Mouse (Mus musculus) MEL-GATA-1-ER (cell line): ENCODE measurements around the gene March10.

Experiments used
- DNase-seq: peaks from one replicate; pipeline ENCODE4 v3.0.0-alpha.2; 2012; ENCODE audit warnings: low read depth; ENCODE audit errors: extremely low read depth

March10 gene

DNA sequence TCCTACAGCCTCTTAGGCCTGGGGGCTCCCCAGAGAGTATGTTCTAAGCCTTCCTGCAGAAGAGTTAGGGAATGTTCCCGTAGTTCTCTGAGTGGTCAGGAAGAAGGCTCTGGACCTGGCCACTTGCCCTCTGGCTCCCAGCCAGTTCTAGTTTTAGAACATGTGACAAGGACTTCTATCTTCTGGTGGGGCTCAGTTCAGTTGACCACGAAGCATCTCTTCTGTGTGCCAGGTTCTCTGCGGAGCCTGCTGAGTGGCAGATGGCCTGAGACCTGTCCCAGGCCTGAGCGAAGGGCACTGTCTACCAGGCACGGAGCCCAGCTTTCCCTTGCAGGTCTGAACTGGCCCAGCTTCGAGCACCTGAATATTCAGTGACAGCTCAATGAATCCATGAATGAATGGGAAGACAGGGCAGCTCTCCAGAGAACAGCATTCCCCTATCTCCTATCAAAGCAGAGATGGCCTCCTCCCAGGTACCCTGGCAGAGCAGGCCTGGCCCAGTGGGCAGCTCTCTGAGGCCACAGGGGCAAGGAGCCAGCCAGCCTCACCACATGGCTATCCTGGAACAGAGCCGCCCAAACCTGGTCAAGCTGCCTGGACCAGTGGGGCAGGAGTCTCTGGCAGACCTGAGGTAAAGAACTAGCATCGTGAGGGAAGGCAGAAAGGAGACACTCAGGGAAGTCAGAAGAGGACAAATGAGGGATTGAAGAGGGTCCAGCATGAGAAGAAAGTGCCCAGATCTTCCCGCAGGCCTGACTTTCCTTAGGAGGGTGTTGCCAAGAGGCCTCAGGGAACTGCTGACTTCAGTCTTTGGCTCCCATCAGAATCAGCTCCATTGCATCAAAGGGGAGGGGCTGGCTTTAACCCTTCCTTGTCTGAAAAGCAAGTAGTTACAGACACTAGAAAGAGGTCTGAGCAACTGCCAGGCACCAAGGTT, 103.3 kb downstream of the March10 start:
- no peak for DNase-seq

DNA sequence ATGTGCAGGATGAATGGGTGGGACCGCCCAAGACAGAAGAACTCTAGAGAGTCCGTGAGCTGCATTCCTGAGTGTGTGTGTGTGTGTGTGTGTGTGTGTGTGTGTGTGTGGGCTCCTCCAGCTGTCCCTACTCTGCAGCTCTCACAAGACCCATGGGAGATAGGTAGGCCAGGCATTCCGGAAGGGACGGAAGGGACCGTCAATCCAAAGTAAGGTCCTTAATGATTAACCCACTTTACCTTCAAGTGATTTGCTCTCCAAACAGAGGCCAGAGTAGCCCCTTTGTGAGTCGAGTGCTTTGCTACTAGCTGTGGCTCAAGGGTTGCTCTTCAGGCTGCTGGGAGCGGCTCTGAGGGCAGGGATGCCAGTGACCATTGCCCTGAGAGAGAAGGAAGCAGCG, 104.4 kb downstream of the March10 start:
- DNase-seq, result no peak

DNA sequence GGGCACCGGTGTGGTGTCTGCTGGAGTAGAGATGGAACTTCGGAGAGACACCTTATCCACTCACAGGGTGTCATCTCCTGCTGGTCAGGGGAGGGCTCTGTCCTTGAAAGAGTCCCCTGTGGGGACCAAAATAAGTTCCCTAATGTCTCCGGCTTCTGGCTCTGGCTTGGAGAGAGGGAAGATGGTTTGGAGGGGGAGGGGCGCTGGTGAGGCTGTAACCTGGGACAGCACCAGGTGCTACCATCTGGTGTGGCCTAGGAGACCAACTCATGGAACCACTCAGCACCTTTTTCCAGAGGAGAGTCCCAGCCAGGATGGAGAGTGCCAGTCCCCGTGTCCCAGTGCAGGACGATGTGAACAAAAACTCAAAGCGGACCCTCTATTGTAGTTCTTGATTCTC, 105.9 kb downstream of the March10 start:
- DNase-seq, result no peak

DNA sequence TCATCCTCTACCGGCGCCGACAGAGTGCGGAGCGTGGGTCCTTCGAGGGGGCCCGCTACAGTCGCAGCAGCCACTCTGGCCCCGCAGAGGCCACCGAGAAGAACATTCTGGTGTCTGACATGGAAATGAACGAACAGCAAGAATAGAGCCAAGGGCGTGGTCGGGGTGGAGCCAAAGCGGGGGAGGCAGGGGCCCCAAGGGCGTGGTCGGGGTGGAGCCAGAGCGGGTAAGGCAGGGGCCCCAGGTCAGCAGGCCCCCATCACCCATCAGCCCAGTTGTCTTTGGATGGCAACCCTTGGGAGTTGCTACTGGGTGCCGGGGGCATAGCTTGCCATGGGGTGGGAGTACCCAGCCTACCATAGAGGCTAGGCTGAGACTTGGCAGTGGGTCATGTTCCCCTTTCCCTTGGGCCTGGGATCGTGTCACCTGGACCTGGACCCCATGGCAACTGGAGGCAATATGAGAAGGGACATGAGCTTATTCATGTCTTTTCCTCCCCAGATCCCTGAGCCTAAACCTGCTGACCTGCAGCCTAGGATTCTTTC, 106.7 kb downstream of the March10 start:
- DNase-seq, result no peak

DNA sequence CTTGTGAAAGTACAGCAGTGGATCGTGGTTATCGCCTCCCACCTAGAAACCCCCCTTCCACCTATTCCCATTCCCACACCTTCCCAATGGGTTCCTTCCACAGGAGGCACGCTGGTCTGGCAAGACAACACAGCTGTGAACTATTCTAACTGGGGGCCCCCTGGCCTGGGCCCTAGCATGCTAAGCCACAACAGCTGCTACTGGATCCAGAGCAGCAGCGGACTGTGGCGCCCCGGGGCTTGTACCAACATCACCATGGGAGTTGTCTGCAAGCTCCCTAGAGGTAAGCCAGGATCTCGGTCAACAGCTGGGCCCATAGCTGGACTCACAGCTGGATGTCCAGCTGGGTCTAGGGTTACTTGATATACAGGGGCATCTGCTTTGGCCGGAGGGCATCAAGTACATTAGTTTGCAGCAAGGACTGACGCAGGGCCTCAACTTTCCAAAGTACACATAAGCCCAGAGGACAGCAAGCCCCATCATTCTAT, 108.0 kb downstream of the March10 start:
- no peak for DNase-seq

DNA sequence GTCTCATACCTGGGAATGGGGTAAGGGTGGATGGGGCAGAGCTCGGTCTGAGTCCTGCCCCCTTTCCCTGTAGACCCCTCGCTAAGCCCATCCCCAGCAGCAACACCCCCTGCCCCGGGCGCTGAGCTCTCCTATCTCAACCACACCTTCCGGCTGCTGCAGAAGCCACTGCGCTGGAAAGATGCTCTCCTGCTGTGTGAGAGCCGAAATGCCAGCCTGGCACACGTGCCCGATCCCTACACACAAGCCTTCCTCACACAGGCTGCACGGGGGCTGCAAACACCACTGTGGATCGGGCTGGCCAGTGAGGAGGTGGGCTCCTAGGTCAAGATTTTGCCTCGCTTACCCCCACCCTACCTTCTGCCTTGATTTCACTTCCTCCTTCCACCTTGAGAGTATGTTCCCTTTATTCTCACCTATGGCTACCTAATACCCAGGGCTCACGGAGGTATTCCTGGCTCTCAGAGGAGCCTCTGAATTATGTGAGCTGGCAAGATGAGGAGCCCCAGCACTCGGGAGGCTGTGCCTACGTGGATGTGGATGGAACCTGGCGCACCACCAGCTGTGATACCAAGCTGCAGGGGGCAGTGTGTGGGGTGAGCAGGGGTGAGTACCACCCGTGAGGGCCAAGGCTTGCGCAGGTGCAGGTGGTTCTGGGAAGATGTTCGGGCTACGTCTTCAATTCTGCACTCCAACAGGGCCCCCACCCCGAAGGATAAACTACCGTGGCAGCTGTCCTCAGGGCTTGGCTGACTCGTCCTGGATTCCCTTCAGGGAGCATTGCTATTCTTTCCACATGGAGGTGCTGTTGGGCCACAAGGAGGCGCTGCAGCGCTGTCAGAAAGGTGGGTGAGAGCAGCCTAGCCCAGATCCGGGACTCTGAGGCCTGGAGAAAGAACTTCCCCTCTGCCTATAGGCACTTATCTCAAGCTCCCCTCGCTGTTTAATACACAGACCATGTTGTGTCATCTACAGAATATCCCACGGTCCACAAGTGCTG, 109.1 kb downstream of the March10 start:
- peak; percentile 70 for DNase-seq

DNA sequence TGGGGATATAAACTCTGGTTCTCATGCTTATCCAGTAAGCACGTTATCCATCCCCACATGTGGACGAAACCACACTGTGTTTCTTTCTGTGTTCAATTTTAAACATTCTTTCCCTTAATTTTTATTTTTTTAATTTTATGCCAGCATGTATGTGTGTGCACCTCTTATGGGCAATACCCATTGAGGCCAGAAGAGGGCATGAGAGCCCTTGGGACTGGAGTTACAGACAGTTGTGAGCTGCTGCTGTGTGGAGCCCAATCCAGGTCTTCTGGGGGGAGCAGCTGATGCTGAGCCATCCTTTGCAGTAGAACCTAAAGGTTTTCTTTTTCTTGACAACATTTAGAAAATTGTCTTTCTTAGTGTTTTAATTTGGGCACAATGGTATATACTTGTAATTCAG, 111.3 kb downstream of the March10 start:
- DNase-seq, result no peak

DNA sequence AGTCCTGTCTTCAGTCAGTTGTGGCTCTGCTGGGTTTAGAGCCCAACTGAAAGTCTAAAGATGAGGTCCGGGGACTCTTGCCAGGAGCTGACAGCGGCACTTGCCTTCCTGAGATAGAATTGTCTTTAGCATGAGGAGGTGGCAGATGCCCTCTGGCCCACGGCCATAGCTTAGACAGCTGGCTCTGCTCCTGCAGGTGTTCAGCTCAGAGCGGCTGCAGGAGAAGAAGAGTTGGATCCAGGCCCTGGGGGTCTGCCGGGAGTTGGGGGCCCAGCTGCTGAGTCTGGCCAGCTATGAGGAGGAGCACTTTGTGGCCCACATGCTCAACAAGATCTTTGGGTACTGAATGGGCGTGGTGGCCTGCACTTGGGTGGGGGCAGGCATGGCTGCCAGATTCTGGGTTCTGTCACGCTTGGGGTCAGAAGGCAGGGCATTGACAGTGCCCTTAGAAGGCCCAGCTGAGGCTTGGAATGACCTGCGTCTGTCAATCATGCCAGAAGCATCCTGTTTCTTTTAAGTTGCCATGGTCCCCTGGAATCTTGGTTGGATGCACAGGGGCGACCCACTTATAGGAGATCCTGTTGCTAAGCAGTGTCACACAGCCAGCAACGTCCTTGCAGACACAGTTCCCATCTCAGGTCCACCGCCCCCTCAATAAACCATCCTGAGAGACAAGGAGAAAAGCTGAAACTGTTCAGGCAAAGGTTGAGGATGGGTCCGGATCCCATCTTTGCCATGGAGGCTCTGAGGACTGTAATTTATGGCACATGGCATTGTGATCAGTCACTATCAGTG, 117.7 kb downstream of the March10 start:
- DNase-seq, result no peak

DNA sequence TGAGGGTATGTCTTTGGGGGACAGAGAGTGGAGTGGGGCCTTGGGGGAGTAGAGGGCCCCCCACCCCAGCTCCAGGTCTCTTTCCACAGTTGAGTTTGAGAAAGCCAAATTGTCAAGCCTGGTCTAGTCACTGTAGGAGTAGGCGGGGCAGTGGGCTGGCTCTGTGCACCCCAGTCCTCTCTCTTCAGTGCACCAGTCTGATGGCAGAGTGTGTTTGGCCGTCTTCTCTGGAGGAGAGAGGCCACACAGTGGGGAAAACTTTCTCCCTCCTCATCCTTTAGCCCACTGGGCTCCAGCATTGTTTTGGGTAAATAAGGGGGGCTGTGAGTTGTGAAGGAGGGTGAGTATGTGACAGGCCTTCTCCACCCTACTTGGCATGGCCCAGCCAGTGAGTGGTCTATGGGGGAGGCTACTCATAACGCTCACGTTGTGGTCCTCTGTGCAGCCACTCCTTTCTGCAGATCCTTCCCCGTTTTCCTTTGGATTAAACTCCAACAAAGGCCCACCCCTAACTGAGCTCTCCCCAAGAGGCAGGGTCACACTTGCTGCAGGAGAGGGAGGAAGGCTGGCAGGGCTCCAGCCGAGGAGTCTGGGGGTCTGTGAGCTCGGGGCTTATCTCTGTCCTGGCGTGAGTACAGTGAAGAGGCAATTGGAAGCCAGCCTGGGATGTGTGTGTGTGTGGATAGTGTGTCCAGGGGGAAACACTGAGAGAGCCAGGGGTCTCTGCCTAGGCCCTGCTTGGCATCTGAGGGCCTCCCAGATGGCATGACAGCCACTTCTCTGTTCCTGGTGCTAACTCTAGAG, 122.5 kb downstream of the March10 start:
- DNase-seq, result no peak

DNA sequence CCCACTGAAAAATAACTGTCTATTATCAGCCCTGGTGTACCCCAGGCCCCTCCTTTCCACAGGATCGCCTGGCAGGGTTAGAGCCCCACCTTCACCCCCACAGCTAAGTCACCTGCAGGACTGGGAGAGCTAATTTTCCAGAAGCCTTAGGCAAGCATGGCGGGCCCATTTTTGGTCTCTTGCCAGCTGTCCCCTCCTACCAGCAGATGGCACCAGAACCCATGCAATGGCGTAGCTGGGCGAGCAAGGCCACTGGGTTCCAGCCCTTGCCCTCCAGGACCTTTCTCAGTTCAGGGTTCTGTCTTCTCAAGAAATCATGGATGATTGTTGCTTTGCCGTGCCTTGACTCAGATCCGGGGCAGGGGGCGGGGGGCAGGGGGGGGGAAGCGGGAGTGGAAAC, 124.1 kb downstream of the March10 start:
- no peak for DNase-seq

DNA sequence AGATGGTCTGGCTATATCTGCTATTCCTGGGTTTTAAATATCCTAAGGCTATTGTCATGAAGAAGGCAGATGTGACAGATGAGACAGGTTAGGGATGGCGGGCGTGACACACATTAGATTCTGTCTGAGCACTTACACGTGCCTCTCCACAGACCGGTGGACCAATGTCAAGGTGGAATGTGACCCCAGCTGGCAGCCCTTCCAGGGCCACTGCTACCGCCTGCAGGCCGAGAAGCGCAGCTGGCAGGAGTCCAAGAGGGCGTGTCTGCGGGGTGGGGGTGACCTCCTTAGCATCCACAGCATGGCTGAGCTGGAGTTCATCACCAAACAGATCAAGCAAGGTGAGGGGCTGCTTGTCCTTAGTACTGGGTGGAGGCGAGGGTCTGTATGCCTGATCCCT, 124.8 kb downstream of the March10 start:
- no peak for DNase-seq

DNA sequence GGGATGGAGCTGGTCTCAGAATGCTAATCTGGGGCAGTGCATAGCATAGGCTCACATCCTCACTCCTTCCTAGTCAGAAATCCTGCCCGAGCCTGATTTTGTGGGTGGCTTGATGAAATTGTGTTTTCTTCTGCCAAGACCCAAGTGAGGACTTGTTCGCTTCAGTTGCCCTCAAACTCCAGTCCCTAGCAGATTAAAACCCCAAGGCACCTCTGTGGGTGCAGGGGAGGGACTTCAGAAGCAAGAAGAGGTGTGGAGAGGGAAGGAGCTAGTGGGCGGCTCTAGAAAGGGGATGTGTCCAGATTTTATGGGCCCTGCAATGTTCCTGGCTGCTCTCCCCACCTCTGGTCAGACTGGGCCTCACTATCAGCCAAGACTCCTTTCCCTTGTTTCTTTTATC, 125.4 kb downstream of the March10 start:
- DNase-seq, result no peak

DNA sequence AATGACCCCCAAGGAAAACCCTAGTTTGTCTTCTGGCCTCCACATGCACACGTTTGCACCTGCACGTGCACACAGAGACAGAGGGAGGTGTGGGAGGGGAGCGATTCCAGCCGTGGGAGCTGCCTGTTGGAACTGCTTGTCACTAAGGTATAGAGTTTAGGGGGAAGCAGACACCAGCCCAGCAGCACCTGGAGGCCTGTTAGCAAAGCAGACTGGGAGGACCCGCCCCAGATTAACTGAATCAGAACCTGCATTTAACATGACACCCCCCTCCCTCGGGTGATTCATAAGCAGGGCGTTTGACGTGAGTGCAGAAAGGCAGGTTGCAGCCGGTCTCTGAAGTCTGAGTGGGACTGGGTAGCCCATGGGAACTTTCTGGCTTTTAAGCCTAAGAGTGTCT, 126.6 kb downstream of the March10 start:
- DNase-seq, result no peak

DNA sequence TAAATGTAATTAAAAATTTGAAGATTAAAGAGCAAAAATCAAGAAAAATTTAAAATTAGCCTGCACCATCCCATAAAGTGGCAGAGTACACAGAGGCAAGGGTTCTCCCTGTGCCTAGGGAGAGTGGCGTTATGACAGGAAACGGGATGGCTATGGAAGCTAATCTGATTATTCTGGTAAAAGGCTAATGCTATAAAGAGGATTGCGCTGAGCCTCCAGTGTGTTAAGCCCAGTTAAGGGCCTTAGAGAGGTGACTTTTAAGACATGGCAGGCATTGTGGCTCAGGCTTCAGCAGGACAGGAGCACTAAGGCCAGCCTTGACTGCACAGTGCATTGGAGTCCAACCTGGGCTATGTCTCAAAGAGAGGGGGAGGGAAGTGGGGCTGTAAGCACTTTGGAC, 129.4 kb downstream of the March10 start:
- DNase-seq, result no peak

DNA sequence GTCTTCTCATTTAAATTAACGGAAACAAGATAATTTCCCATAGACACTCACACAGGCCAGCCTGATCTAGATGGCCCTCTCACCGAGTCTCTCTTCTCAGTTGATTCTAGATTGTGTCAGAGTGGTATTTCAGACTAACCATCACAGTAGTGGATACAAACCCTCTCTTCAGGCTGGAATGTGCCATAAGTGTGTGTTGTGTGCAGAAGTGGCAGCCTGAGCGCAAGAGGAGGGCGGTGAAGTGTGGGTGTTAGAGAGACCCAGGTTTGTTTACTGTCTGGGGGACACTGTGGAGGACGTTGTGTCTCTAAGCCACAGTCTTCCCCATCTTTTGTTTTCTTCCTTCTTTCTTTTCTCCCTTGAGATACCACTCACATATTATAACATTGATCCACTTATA, 133.0 kb downstream of the March10 start:
- DNase-seq, result no peak

DNA sequence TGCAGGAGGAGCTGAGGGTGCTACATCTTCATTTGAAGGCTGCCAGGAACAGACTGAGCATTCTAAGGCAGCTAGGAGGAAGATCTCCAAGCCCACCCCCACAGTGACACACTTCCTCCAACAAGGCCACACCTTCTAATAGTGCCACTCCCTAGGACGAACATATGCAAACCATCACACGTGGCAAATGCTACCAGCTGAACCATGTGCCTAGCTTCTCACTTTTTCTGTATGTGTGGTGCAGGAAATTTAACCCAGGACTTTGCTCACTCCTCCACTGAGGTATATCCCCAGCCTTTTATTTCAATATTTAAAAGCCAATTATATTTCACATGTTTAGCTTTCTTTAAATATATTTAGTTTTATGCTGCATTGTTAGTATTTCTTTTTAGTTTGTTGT, 135.4 kb downstream of the March10 start:
- DNase-seq, result no peak

DNA sequence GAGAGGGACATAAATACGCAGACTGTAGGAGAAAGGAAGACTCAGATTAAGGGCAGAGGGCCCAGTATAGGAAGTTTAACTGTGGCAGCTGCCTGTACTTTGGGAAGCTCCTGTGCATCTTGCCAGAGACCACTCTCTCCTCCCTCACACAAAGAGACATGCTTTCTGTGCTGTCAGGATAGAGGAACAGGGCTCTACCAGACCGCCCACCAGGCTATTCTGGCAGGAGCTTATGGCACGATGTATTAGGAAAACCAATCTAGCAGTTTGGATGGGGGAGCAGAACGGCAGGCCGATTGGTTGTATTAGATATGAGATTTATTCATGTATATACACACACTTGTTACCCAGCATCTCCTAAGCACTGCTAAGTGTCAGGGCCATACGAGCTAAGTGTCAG, 138.8 kb downstream of the March10 start:
- no peak for DNase-seq

DNA sequence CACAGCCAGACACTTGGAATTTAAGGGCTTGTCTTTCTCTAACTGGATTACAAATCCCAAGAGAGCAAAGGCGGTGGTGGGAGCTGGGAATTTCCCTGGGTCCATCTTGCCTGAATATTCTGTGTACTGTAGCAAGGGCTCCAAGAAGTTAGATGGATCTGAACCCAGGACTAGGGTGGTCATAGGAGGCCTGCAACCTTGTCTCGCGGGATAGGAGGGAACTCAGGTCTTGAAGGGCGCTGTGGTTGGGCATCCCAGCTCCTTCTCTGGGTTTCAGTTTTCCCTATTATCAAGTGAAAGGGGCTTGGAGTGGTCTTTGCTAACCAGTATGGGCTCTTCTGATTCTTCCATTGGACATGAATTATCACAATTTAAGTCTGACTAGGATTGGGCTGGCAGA, 140.4 kb downstream of the March10 start:
- DNase-seq, result no peak

DNA sequence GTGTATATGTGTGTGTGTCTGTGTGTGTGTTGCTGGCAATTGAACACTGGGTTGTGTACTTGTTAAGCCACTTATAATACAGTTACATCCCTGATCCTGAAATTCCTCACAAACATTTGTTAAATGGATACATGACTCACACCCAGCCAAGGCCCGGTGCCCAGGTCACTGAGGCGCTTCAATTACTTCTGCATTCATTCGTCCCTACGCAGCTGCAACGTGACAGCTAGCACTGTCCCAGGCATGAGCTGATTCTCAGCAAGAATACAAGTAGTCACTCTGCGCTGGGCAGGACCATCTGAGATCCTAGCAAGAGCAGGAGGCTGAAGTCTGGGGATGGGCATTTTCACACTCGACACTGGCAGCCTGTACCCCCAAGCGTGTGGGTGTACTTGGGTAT, 141.2 kb downstream of the March10 start:
- DNase-seq, result no peak

DNA sequence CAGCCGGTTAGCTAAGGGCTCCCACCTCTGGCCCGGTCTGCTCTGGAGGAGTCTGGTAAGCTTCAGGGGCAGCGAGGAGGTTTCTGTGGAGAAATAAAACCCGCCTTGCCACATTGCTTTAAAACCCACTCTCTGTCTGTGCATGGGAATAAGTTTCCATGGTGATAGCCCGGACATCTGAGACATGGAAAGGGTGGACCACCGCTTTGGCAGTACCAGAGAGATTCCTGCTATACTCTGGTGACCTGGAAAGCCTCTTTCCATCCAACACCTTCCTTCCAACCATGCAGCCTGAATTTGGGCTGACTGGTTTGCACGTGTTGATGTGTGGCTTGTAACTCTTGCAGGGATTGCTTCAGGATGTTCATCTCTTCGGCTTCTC, 142.9 kb downstream of the March10 start:
- DNase-seq, result no peak
